Mouse (Mus musculus) c-Kit-positive CD71-negative TER-119-negative erythroid progenitor cells, embryonic 14.5 days (primary cell): ENCODE measurements around the gene Ttc7b.

Experiments
- DNase-seq: peaks from one replicate; pipeline ENCODE4 v3.0.0-alpha.2; 2013; ENCODE audit warnings: low read depth

Gene Ttc7b

GRCm38 (mm10) chr12:100328998-100329397 is 191.6 kb downstream of the Ttc7b start:
- no peak for DNase-seq

- DNase-seq: no peak
Observed at GRCm38 (mm10) chr12:100328557-100328956, 192.1 kb downstream of the Ttc7b start.

GRCm38 (mm10) chr12:100326732-100327131 is 193.9 kb downstream of the Ttc7b start:
- no peak for DNase-seq

- DNase-seq: no peak
Observed at GRCm38 (mm10) chr12:100325618-100326017, 195.0 kb downstream of the Ttc7b start.

- no peak for DNase-seq
Observed at GRCm38 (mm10) chr12:100325212-100325611, 195.4 kb downstream of the Ttc7b start.

- DNase-seq: no peak
Observed at GRCm38 (mm10) chr12:100323641-100324040, 197.0 kb downstream of the Ttc7b start.

GRCm38 (mm10) chr12:100322225-100322624 is 198.4 kb downstream of the Ttc7b start:
- no peak for DNase-seq

- DNase-seq: no peak
Observed at GRCm38 (mm10) chr12:100321545-100321944, 199.1 kb downstream of the Ttc7b start.

GRCm38 (mm10) chr12:100319746-100320145 is 200.9 kb downstream of the Ttc7b start:
- DNase-seq: no peak

- DNase-seq: no peak
Observed at GRCm38 (mm10) chr12:100317936-100318335, 202.7 kb downstream of the Ttc7b start.

GRCm38 (mm10) chr12:100316094-100316493 is 204.5 kb downstream of the Ttc7b start:
- DNase-seq: no peak

GRCm38 (mm10) chr12:100315119-100315885 is 205.3 kb downstream of the Ttc7b start:
- no peak for DNase-seq

GRCm38 (mm10) chr12:100313785-100314375 is 206.7 kb downstream of the Ttc7b start:
- no peak for DNase-seq

- no peak for DNase-seq
Observed at GRCm38 (mm10) chr12:100313209-100313608, 207.4 kb downstream of the Ttc7b start.

- DNase-seq: no peak
Observed at GRCm38 (mm10) chr12:100310471-100311392, 209.9 kb downstream of the Ttc7b start.

GRCm38 (mm10) chr12:100309201-100309600 is 211.4 kb downstream of the Ttc7b start:
- no peak for DNase-seq

GRCm38 (mm10) chr12:100307501-100308260 is 212.9 kb downstream of the Ttc7b start:
- no peak for DNase-seq

GRCm38 (mm10) chr12:100306336-100306735 is 214.3 kb downstream of the Ttc7b start:
- DNase-seq: no peak

- DNase-seq: no peak
Observed at GRCm38 (mm10) chr12:100305051-100305673, 215.5 kb downstream of the Ttc7b start.

GRCm38 (mm10) chr12:100304280-100304679 is 216.3 kb downstream of the Ttc7b start:
- DNase-seq: no peak

- no peak for DNase-seq
Observed at GRCm38 (mm10) chr12:100303141-100303540, 217.5 kb downstream of the Ttc7b start.
